Mouse (Mus musculus) layer of hippocampus, postnatal 10 days (tissue): Measurements from ENCODE around the gene Wdr91. TPM values are rescaled to one million over a fixed set of nuclear protein-coding genes. Genes with fewer than 3 reads are reported as not detected.
A peak's percentile ranks its signal among the peaks of the same experiment; 100 is the strongest.

Experiments used
- DNase-seq, 2 experiments: peaks; one replicate each; pipeline ENCODE4 v3.0.0; 2021; ENCODE audit warnings: low spot score in 2 of 2
- total RNA-seq, 2 experiments: library from RNA; stranded (reverse); gene quantifications; 2 replicates each; pipeline ENCODE4 v1.2.3; 2021

Gene Wdr91
- total RNA-seq, 2 experiments from 2014 or later = 32.6 to 34.9 TPM

DNA sequence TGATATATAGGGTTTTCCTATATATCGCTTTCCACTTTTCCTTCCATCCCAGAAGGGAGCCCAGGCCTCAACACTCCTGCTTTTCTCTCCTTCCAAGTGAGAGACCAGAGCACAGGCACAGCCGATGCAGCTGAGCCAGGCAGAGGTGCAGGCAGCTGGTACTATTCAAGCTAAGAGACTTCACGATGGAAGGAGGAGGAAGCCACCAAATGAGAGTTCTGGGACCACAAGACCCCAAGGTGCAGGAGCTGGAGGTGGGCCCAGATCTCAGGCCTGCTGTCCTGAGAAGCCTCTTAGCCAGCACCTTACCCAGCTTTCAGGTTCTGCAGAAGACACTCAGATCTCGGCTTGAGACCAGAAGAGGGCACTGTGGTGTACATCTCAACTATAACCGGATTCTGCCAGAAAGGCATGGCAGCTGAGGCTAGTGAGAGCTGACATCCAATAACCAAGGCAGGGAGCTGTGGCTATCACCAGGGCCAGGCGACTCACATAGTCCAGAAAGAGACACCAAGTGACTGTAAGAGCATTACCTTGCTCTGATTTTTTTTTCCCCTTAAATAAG is 30.7 kb downstream of the Wdr91 start:
- peak; percentile 45 to 56 for DNase-seq

DNA sequence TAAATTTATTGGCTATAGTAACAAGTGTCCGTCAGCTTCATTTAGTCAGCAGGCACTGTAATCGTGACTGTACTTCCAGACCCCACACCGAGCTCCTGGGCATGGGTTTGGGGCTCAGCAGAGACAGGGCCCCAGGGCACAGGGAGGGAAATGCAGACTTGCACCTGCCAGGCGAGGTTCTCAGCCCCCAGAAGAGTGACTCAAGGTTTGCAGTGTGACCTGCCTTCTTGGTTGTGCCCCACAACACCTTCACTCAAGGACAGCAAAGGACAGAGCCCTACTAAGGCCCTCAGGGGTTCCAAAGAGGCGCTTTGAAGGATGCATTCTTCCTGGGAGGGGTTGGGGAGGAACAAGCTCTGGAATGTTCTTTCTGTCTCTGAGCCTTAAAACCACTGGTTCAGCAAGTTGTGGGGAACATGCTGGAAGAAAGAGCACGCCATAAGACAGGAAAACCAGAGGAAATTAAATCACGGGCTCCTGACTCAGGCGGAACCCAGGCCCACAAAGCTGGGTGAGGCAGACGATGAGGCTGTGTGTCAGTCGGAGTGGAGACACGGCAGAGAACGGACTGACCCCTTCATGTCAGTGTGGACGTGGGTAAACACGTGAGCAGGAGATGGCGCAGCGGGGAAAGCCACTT is 31.5 kb downstream of the Wdr91 start:
- no peak for DNase-seq

DNA sequence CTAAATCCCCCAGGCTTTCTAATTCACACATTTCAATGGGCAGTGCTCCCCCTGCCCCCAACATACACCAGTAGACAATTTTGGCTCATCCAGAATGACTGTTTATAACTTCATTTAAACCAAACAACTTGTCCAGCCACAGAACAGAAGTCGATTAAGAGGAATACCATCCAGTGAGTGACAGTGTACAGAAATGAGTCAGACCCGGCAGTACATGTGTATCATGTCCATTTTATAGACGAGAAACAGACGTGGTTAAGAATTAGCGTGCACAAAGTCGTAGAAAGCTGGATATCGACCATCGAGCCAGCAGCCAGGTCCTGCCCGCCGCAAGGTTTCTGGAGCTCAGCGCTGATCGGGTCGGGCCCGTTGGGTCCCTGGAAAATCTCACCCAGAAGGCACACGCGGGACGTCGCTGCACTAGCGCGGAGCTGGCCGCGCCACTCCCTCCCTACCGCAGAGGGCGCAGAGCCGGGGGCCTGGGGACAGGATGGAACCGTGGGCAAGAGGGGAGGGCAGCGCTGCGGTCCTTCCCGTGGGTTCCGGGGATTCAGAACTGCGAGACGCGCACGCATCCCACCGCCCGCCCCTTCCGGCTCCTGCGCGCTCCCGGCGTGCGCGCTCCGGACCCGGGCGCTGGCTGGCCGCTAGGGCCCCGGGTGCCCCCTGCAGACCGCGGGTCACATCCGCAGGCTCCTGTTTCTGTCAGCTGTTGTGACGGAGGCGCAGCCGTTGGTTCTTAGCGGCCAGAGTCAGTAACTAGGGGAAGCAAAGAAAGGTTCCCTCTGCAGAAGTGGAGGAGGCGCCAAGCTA is 33.0 kb downstream of the Wdr91 start, which contains the start of gene Cyren:
Gene Cyren, minus strand, starts transcription at position 552 of the 813 bp plus-strand sequence.
- DNase-seq = peak; percentile 87 to 93

DNA sequence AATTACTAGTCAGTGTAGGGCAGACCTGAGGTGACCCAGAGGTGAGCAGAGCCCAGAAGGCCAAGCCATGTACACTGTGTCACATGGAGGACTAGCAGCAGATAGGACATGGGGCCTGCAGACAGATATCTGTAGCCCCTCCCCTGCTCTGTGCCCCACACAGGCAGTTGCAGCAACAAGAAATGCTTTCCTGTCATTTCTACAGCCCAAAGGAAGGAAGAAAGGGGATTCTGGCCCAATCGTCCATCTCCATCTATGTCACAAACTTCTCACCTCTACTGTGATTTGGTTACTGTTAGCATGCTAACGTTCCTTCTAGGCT is 33.9 kb downstream of the Wdr91 start:
- DNase-seq = peak in 1 of 2 experiments; percentile 11

DNA sequence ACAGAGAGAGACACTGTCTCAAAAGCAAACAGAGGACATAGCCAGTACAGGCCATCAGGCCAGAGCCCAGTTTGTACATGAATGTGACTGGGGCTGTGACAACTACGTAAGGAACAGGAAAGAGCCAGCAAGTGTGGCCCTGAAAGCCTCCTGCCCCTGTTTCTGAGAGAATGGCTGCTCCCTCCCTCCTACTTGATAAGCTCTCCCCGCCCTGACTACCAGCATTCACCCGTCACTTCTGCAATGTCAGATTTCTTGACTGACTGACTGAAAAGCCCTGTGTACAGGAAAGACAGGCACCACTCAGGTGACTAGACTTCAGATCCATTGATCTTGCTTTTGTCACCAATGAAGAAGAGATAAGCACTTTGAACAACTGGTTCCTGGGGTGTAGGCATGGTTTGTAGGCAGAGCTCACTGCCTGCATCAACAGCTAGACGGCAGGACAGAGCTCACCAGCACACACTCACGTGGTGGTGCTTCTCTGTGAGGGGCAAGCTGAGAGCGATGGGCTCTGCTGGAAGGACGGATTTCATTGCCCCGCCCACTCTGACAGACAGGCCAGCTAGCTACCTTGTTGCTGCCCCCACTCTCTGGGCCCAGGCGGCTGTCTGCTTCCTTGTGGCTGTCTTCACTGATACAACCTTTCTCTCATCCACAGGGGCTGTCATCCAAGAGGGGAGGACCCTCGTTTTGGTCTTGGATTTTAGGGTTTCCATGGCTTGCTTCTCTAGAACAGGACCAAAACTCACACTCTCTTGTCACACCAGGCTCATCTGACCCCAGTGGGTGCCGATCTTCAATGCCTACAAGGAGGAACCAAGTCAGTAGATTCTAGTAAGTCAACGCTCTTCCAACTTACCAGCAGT is 34.5 kb downstream of the Wdr91 start:
- peak in 1 of 2 experiments; percentile 24 for DNase-seq

DNA sequence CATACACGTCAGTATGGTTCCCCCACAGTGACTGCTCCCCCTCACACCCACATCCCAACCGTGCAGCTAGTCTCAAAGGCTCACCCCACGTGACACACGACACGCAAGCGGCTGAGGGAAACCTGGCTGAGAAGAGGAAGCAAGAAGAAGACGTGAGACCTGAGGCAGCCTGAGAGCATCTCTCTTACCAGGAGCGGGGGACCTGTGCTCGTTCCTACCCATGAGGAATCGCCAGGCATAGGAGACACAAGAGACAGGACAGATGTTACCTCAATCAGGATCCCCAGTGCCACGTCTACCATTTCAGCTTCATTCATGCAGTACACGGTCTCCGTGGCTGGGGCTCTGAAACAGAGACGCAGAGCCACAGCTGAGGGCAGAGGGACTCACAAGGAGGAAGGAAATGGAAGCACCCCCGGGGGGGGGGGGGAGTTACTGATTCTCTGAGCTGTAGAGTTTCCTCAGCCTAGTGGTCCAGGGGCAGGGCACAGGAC is 35.4 kb downstream of the Wdr91 start:
- DNase-seq = peak in 1 of 2 experiments; percentile 23

DNA sequence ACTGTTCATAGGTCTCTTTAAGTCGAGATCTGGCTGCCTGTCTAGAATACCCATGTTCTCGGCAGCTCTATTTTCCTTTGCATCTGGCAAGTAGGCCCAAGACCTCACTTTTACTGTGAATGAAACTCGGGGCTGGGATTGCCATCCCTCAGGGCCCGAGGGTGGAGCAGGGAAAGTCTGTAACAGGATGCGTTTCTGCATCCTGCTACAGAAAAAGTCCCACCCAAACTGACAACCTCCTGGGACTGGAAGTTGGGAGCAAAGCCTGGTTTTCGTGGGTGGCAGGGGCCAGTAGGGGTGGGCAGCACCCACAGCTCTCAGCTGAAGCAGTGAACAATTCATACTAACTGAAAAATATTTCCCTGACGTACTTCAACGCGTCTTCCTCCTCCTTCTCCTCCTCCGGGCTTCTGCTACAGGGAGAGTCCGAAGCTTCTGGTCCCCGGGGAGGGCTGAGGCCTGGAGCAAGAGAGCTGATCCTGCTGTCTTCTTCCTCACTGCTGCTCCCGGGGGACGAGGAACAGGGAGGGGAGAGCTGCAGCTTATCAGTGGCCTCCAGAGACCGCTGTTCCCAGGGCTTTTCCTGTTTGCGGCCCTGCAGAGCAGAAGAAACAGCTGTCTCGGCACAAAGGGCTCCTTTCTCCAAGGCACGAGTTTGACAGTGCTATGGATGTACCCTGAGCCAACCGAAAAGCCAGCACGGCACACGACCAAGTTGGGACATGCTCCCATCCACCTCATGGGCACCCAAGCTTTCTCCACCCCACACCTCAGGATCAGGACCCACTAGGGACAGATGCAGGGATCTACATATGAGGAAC is 36.4 kb downstream of the Wdr91 start:
- DNase-seq = peak in 1 of 2 experiments; percentile 18

DNA sequence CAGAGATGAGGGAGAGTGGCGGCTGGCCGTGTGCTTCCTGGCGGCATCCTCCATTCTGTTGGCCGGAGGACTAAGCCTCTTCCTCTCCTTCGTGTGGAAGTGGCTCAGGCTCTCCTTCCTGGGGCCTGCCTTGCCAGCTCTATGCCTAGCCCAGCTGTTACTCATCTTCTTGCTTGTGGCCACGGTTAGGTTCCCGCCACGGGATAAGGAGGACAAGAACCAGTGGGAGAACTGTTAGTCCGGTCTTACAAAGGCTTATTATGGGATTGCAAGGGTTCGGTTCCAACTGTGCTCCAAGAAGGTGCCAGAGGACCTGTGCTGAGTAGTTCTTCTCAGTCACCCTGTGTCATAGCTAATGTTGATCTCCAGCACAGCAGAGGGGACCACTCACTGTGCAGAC is 37.8 kb downstream of the Wdr91 start:
- DNase-seq = peak in 1 of 2 experiments; percentile 8

DNA sequence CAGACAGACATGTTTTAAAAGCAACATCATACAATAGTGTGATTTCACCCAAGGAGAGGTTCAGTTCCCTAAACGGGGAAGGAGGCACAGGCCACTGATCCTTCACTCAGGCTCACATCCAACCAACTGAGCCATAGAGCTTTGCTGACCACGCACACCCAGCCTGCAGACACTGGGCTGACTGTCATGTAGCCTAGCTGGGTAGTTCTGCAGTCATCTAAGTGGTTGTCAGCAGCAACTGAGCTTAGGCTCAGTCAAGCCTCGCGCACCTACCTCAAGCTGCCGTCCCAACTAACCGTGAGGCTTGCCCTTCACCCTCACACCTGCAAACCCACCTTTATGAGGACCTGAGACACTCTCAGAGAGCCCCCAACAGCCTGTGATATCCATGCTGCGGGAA is 38.7 kb downstream of the Wdr91 start:
- DNase-seq = no peak

DNA sequence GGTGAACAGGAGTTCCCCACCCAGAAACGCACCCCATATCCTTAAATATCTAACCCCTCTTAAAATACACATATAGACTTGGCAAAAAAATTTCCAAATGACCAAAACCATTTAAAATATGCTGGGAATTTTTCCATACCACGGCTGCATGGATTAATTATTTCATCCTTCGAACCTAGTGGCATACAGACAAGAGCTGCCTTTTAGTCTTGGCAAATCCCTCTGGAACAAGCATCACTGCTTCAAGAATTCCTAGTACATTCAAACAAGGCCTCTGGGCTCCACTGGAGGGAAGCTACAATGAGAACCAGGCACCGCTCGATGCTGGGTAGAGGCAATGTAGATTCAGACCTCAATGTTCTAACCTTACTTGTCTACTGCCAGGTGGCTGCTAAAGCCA is 40.0 kb downstream of the Wdr91 start:
- no peak for DNase-seq

DNA sequence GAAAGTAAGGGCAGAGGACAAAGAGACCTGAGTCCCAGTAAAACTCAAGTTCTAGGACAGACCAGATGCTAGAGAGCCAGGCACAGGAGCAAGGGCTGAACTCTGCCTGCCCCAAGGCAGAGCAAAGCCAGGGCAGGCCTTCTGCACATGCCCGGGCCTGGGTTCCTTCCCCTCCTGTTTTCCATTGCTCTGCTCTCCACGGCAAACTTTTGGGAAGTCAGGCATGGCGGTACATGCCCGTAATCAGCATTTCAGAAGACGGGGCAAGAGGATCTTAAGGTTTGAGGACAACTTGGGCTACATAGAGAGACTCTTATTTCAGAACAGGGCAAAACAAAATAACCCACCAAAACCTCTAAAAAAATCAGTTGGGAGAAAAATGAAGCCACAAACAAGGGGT is 40.5 kb downstream of the Wdr91 start:
- DNase-seq = no peak

DNA sequence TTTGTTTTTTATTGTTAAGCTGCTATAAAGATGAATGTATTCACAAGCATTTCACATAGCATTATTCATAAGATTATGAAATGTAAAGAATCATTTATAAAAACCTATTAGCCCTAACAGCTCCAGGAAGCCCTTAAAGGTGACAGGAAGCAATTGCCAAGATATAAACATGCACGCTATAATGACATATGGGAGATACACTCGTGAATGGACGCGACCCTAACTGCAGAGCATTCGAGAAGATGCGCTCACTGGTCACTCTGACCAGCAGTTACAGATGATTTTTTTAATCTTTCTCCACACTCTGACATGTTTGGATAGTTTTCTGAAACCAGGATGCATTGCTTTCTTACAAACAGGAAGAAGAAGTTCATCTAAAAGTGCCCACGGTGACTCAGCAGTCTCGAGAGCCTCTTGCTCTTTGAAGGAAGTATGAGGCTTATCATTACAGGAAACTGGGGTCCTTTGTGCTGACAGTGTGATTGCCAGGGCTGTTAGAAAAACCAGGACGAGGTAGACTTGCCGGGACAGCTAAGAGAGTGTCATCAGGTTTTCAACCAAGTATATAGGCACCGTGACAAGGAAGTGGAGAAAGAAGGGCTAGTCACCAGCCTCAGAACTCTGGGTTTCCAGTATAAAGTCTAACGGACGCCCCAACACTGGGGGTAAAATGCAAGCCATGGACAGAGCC is 41.3 kb downstream of the Wdr91 start:
- no peak for DNase-seq

DNA sequence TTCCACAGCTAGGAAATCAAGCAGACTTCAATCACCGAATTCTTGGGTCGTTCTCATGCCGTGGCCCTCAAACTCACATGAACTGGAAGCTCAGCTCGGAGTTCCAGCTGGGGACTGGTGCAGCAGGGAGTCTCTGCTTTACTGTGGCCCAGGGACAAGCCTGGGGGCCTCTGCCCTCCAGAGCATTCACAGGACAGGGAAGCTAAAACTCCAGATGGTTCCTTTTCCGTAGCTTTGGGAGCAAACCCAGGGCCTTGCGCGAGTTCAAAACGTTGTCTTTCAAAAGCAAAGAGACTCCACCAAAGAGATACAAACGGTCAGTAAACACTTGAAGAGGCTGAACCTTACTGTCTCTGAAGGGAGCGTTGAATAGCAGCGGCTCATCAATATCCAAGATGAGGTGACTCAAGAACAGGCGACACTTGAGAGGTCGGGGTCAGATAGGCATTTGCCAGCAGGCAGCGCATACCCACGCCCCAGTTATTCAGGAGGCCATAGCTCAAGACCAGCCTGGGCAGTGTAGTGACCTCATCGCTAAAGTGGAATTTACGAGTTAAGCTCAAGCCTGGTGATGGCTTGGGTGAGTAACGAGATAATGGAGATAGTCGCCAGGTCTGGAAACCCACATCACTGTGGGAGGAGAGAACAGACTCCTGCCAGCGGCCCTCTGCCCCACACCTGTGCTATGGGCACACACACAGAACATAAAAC is 42.0 kb downstream of the Wdr91 start:
- no peak for DNase-seq

DNA sequence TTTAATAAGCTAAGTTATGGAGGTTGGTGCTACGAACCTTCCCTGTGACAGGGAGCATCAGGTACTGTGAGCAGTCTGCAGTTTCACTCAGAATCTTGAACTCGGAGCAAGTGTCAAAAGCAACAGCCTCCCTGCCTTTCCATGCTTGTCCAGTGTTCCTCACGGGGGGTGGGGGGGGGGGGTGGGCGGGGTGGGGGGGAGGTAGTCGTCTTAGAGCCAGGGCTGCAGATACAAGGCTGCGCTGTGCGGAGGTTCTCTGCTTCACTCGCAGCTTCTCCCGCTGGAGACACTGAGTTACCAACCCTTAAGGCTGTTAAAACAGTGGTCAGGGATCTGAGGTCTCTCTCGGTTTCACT is 42.7 kb downstream of the Wdr91 start:
- no peak for DNase-seq

DNA sequence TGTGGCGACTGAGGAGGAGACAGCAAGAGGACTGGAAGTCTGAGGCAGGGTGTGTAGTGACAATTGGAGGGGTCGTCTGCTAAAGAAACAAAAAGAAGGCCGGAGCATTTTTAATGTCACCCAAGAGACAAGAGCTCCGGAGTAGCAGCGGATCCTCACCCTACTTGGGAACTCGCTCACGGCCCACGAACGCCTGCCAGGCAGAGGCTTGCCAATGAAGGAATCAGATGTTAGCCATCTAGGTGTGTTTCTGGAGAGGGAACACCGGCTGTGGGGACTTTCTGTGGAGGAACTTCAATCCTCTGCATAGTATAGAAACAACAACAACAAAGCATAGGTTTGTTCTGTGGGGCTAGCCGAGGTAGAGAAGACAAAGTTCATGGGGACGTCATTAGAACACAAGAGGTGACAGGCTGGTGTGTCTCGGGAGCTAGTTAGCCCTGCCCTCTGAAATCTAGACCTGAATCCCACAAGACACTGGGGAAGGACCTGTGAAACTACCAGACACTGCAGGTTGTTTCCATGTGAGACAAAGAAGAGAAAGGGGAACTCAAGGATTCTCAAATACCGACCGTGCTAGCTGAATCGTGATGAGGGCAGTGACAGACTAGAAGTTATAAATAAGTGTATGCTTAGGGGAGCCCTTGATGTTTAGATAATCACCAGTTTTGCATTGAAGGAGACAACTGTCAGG is 43.2 kb downstream of the Wdr91 start:
- no peak for DNase-seq

DNA sequence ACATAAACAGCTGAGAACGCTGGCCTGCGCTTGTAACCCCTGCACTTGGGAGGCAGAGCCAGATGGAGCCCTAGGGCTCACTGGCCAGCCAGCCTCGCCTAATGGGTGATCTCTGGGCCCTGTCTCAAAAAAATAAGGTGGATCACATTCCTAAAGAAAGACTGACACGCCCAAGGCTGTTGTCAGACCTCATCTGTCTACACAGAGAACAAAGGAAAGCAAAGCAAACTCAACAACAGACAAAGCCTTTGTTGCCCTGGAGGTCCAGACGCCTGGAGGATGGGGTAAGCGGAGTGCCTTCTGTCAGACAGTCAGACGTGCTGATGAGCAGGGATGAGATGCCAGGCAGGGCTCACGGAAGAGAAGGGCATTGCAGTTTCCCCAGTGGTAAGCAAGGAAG is 43.9 kb downstream of the Wdr91 start:
- DNase-seq = no peak

DNA sequence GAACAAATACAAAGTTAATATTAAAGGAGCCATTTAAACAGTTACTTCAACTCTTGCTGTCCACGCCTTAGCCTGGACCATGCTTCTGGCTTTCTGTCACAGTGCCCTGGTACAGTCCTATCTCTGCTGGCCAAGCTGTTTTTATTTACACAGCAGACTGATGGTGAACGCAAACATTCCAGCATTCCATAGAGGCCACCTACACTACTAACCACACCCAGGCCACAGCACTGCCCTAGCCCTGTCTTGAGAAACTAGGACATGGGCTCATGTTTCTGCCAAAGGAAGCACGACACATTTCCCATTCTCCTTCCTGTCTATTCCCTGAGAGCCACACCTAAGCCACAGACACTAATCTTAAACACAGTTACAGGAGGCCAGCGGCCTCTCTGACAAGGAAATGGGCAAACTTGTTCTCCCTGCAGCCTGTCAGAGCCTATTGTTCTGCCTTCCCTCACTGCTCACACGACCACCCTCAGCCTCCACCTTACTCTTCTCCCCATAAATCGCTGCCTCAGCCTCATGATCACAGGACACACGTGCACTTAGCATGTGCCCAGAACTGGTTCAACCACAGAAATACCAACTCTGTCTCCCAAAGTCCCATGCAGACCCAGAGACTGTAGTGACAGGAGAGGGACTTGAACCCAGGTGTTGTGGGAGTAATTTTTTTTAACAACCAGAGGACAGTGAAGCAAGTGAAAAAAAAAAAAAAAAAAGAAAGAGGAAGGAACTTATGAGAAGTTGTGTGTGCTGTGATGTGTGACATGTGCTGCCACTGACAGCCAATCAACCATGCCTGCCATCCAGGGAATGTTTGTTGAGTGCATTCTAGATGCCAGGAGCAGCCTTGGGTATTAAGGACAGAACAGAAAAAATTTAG is 44.7 kb downstream of the Wdr91 start:
- no peak for DNase-seq

DNA sequence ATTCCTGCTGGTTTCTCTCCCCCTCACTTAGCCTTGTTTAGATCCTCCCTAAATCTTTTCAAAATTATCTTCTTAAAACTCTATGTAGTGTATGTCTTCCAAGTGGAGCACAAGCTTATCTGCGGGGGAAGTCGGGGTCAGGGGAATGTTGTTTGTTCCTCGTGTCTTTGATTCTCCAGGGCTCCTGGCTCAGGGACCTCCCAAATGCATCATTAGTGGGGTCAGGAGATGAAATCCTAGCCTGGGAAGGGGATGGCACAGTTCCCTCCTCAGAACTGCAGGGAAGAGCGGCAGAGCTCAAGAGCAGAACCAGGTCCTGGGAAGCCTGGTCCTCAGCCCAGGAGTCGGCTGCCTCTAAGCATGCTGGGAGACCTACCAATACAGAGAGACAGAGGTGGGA is 45.5 kb downstream of the Wdr91 start:
- DNase-seq = no peak
